Mouse (Mus musculus) left cerebral cortex, postnatal 25 days (tissue): ENCODE measurements around the gene Ppp2r1b. TPM values are rescaled to one million over a fixed set of nuclear protein-coding genes. Genes with fewer than 3 reads are reported as not detected.

Experiments
- total RNA-seq, 2 experiments: library from RNA; stranded (reverse); gene quantifications; 2 replicates each; pipeline ENCODE4 v1.2.3; 2021

Ppp2r1b gene
- total RNA-seq, 2 experiments from 2014 or later: 17.6 to 19.1 TPM

Other genes starting within 250 kb of the Ppp2r1b start
- 100 to 1,000 TPM; 111 TPM for gene Sdhd, start 241.5 kb upstream of the Ppp2r1b start, total RNA-seq
- 100 to 1,000 TPM; 247 to 254 TPM for gene Timm8b, start 241.4 kb upstream of the Ppp2r1b start, total RNA-seq
- gene Pih1d2, start 228.0 kb upstream of the Ppp2r1b start, total RNA-seq: 1 to 10 TPM; 3.3 to 4.2 TPM
- 10 to 100 TPM; 22.5 to 26.5 TPM for gene Nkapd1, start 227.8 kb upstream of the Ppp2r1b start, total RNA-seq
- gene Dlat, start 185.5 kb upstream of the Ppp2r1b start, total RNA-seq: 100 to 1,000 TPM; 115 to 117 TPM
- gene Dixdc1, start 105.8 kb upstream of the Ppp2r1b start, total RNA-seq: 10 to 100 TPM; 75.4 to 80.8 TPM
- gene 2310030G06Rik, start 98.8 kb upstream of the Ppp2r1b start, total RNA-seq: 1 to 10 TPM; 2.1 to 2.8 TPM
- 100 to 1,000 TPM; 125 to 140 TPM for gene Cryab, start 94.0 kb upstream of the Ppp2r1b start, total RNA-seq
- gene Hspb2, start 92.9 kb upstream of the Ppp2r1b start, total RNA-seq: 1 to 10 TPM; 1.4 to 1.5 TPM
- gene Fdxacb1, start 77.1 kb upstream of the Ppp2r1b start, total RNA-seq: 1 to 10 TPM; 4.7 to 6.1 TPM
- gene Alg9, start 70.3 kb upstream of the Ppp2r1b start, total RNA-seq: 10 to 100 TPM; 25.5 to 26.3 TPM
- gene 1110032A03Rik, start 69.8 kb upstream of the Ppp2r1b start, total RNA-seq: 10 to 100 TPM; 32.6 to 34.2 TPM
- gene Sik2, start 163.8 kb downstream of the Ppp2r1b start, total RNA-seq: 10 to 100 TPM; 51.5 to 56.2 TPM
- not detected for gene Btg4, start 215.6 kb downstream of the Ppp2r1b start, total RNA-seq
- gene Layn, start 231.8 kb downstream of the Ppp2r1b start, total RNA-seq: 1 to 10 TPM; 6.6 to 8.2 TPM